Mouse (Mus musculus): ENCODE measurements around the gene Mon2. TPM values are rescaled to one million over a fixed set of nuclear protein-coding genes. Genes with fewer than 3 reads are reported as not detected.

Mon2 gene
- total RNA-seq, 1 experiment = 38.4 TPM

GRCm38 (mm10) chr10:122982909-122983578 is 93.3 kb downstream of the Mon2 start:
- no peak overlapping the region for H3K9ac ChIP-seq (ENCODE audit: insufficient read depth, low read depth, low read length, poor library complexity, severe bottlenecking)
- TF ChIP-seq MAFK (IDR thresholded peaks at IDR 0.05; ENCODE audit: insufficient read depth, low read depth, low read length) = no peak
- no peak for TF ChIP-seq CHD2 (IDR thresholded peaks at IDR 0.05; ENCODE audit: low read depth, low read length)
- TF ChIP-seq ZNF384 (IDR thresholded peaks at IDR 0.05; ENCODE audit: low read depth, low read length) = no peak
- no peak for TF ChIP-seq ZC3H11A (IDR thresholded peaks at IDR 0.05; ENCODE audit: borderline replicate concordance, low read depth, low read length)
- TF ChIP-seq HCFC1 (IDR thresholded peaks at IDR 0.05; ENCODE audit: borderline replicate concordance, insufficient read depth, low read length) = no peak
- H3K27ac ChIP-seq (ENCODE audit: insufficient read depth, low read depth, low read length, poor library complexity, severe bottlenecking) = no peak overlapping the region
- H3K4me3 ChIP-seq (ENCODE audit: insufficient read depth in 1 of 2, low read depth in 1 of 2, low read length in 2 of 2, poor library complexity in 1 of 2, severe bottlenecking in 1 of 2) = no peak overlapping the region
- peaks cover 5 to 9% of the 10 kb centered on the region in 2 experiments for H3K4me1 ChIP-seq (ENCODE audit: control insufficient read depth in 2 of 2, insufficient read depth in 2 of 2, low read length in 2 of 2, poor library complexity in 1 of 2)
- H3K9me3 ChIP-seq (ENCODE audit: control insufficient read depth, insufficient read depth, low read depth, low read length) = no peaks in the 10 kb centered on the region
- H3K36me3 ChIP-seq (ENCODE audit: control insufficient read depth, insufficient read depth, low read length, poor library complexity, severe bottlenecking) = no peaks in the 10 kb centered on the region
- no peak for DNase-seq (ENCODE audit: low read depth, low spot score)
- in situ Hi-C loops (cut with MboI; ENCODE audit: low sequenced_read_pairs in 2 of 2, unreplicated experiment in 2 of 2) = no loop called here

GRCm38 (mm10) chr10:122980123-122980522 is 96.2 kb downstream of the Mon2 start:
- H3K27ac ChIP-seq (ENCODE audit: insufficient read depth, low read depth, low read length, poor library complexity, severe bottlenecking) = no peak overlapping the region
- no peaks in the 10 kb centered on the region for H3K36me3 ChIP-seq (ENCODE audit: control insufficient read depth, insufficient read depth, low read length, poor library complexity, severe bottlenecking)
- H3K9me3 ChIP-seq (ENCODE audit: control insufficient read depth, insufficient read depth, low read depth, low read length) = no peaks in the 10 kb centered on the region
- TF ChIP-seq ZNF384 (IDR thresholded peaks at IDR 0.05; ENCODE audit: low read depth, low read length) (no peak), MAFK (IDR thresholded peaks at IDR 0.05; ENCODE audit: insufficient read depth, low read depth, low read length) (no peak), CHD2 (IDR thresholded peaks at IDR 0.05; ENCODE audit: low read depth, low read length) (no peak)
- peaks cover 0 to 4% of the 10 kb centered on the region in 2 experiments; a peak in 1 of 4 replicates for H3K4me1 ChIP-seq (ENCODE audit: control insufficient read depth in 2 of 2, insufficient read depth in 2 of 2, low read length in 2 of 2, poor library complexity in 1 of 2)
- DNase-seq (ENCODE audit: low read depth, low spot score) = no peak
- in situ Hi-C loops (cut with MboI; ENCODE audit: low sequenced_read_pairs in 2 of 2, unreplicated experiment in 2 of 2) = no loop called here
- no peak overlapping the region for H3K9ac ChIP-seq (ENCODE audit: insufficient read depth, low read depth, low read length, poor library complexity, severe bottlenecking)
- H3K4me3 ChIP-seq (ENCODE audit: insufficient read depth in 1 of 2, low read depth in 1 of 2, low read length in 2 of 2, poor library complexity in 1 of 2, severe bottlenecking in 1 of 2) = no peak overlapping the region

- peaks cover 0 to 4% of the 10 kb centered on the region in 2 experiments; a peak in 1 of 4 replicates for H3K4me1 ChIP-seq (ENCODE audit: control insufficient read depth in 2 of 2, insufficient read depth in 2 of 2, low read length in 2 of 2, poor library complexity in 1 of 2)
- no peak overlapping the region for H3K4me3 ChIP-seq (ENCODE audit: insufficient read depth in 1 of 2, low read depth in 1 of 2, low read length in 2 of 2, poor library complexity in 1 of 2, severe bottlenecking in 1 of 2)
- H3K9me3 ChIP-seq (ENCODE audit: control insufficient read depth, insufficient read depth, low read depth, low read length) = no peaks in the 10 kb centered on the region
- H3K36me3 ChIP-seq (ENCODE audit: control insufficient read depth, insufficient read depth, low read length, poor library complexity, severe bottlenecking) = no peaks in the 10 kb centered on the region
- H3K9ac ChIP-seq (ENCODE audit: insufficient read depth, low read depth, low read length, poor library complexity, severe bottlenecking) = no peak overlapping the region
- no peak overlapping the region for H3K27ac ChIP-seq (ENCODE audit: insufficient read depth, low read depth, low read length, poor library complexity, severe bottlenecking)
- in situ Hi-C loops (cut with MboI; ENCODE audit: low sequenced_read_pairs in 2 of 2, unreplicated experiment in 2 of 2) = no loop called here
- TF ChIP-seq CHD2 (IDR thresholded peaks at IDR 0.05; ENCODE audit: low read depth, low read length) (no peak), MAFK (IDR thresholded peaks at IDR 0.05; ENCODE audit: insufficient read depth, low read depth, low read length) (0 out of 2 replicates have a peak, but pooled peaks have one; percentile 43)
- DNase-seq (ENCODE audit: low read depth, low spot score) = no peak
Observed at GRCm38 (mm10) chr10:122979356-122979755, 96.9 kb downstream of the Mon2 start.

- H3K4me3 ChIP-seq (ENCODE audit: insufficient read depth in 1 of 2, low read depth in 1 of 2, low read length in 2 of 2, poor library complexity in 1 of 2, severe bottlenecking in 1 of 2) = no peak overlapping the region
- in situ Hi-C loops (cut with MboI; ENCODE audit: low sequenced_read_pairs in 2 of 2, unreplicated experiment in 2 of 2) = no loop called here
- no peak overlapping the region for H3K27ac ChIP-seq (ENCODE audit: insufficient read depth, low read depth, low read length, poor library complexity, severe bottlenecking)
- no peak overlapping the region for H3K9ac ChIP-seq (ENCODE audit: insufficient read depth, low read depth, low read length, poor library complexity, severe bottlenecking)
- H3K36me3 ChIP-seq (ENCODE audit: control insufficient read depth, insufficient read depth, low read length, poor library complexity, severe bottlenecking) = no peaks in the 10 kb centered on the region
- no peaks in the 10 kb centered on the region for H3K4me1 ChIP-seq (ENCODE audit: control insufficient read depth in 2 of 2, insufficient read depth in 2 of 2, low read length in 2 of 2, poor library complexity in 1 of 2)
- no peak for DNase-seq (ENCODE audit: low read depth, low spot score)
- H3K9me3 ChIP-seq (ENCODE audit: control insufficient read depth, insufficient read depth, low read depth, low read length) = no peaks in the 10 kb centered on the region
- TF ChIP-seq HCFC1 (IDR thresholded peaks at IDR 0.05; ENCODE audit: borderline replicate concordance, insufficient read depth, low read length) = no peak
- no peak for TF ChIP-seq MAFK (IDR thresholded peaks at IDR 0.05; ENCODE audit: insufficient read depth, low read depth, low read length)
- TF ChIP-seq CHD2 (IDR thresholded peaks at IDR 0.05; ENCODE audit: low read depth, low read length) = no peak
- no peak for TF ChIP-seq ZNF384 (IDR thresholded peaks at IDR 0.05; ENCODE audit: low read depth, low read length)
- no peak for TF ChIP-seq ZC3H11A (IDR thresholded peaks at IDR 0.05; ENCODE audit: borderline replicate concordance, low read depth, low read length)
Observed at GRCm38 (mm10) chr10:122976038-122976437, 100.3 kb downstream of the Mon2 start.

GRCm38 (mm10) chr10:122973241-122973640 is 103.1 kb downstream of the Mon2 start:
- no peaks in the 10 kb centered on the region for H3K9me3 ChIP-seq (ENCODE audit: control insufficient read depth, insufficient read depth, low read depth, low read length)
- no peaks in the 10 kb centered on the region for H3K36me3 ChIP-seq (ENCODE audit: control insufficient read depth, insufficient read depth, low read length, poor library complexity, severe bottlenecking)
- no peak overlapping the region for H3K27ac ChIP-seq (ENCODE audit: insufficient read depth, low read depth, low read length, poor library complexity, severe bottlenecking)
- no peak overlapping the region for H3K9ac ChIP-seq (ENCODE audit: insufficient read depth, low read depth, low read length, poor library complexity, severe bottlenecking)
- TF ChIP-seq CHD2 (IDR thresholded peaks at IDR 0.05; ENCODE audit: low read depth, low read length) = no peak
- TF ChIP-seq ZNF384 (IDR thresholded peaks at IDR 0.05; ENCODE audit: low read depth, low read length) = no peak
- TF ChIP-seq ZC3H11A (IDR thresholded peaks at IDR 0.05; ENCODE audit: borderline replicate concordance, low read depth, low read length) = no peak
- no peak for TF ChIP-seq HCFC1 (IDR thresholded peaks at IDR 0.05; ENCODE audit: borderline replicate concordance, insufficient read depth, low read length)
- no peak for TF ChIP-seq MAFK (IDR thresholded peaks at IDR 0.05; ENCODE audit: insufficient read depth, low read depth, low read length)
- no peak for DNase-seq (ENCODE audit: low read depth, low spot score)
- H3K4me3 ChIP-seq (ENCODE audit: insufficient read depth in 1 of 2, low read depth in 1 of 2, low read length in 2 of 2, poor library complexity in 1 of 2, severe bottlenecking in 1 of 2) = no peak overlapping the region
- H3K4me1 ChIP-seq (ENCODE audit: control insufficient read depth in 2 of 2, insufficient read depth in 2 of 2, low read length in 2 of 2, poor library complexity in 1 of 2) = no peaks in the 10 kb centered on the region
- in situ Hi-C loops (cut with MboI; ENCODE audit: low sequenced_read_pairs in 2 of 2, unreplicated experiment in 2 of 2) = no loop called here

All from ES-E14 (cell line).